Mouse (Mus musculus) liver, postnatal 0 days (tissue): Measurements from ENCODE around the gene Slc1a2.

Experiments used
- CTCF ChIP-seq: sonication (generic); IDR thresholded peaks from 2 replicates; pipeline ENCODE4 v1.5.1; 2016; ENCODE audit warnings: antibody characterized with exemption, low read depth
- EP300 ChIP-seq: IDR thresholded peaks from 2 replicates; pipeline ENCODE4 v1.6.1; 2016; ENCODE audit warnings: antibody characterized with exemption, low read depth, mild to moderate bottlenecking

DNA sequence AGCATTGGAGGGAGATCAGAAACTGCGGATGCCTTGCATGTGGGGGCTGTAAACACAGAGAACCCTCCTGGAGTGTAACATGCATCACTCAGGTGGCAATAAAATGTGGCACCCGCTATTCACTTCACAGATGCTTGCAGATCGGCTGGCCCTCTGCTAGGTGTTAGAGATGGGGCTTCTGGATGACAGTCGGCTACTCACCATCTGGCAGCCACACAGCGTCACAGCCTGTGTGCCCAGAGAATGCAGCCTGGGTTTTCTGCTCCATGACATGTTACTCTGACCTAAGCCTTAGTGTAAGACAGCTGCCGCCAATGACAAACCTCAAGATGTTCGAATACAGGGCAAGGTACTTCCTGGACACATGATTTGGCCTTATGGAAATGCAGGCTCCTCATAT, 22.9 kb downstream of the Slc1a2 start:
- no peak for TF ChIP-seq CTCF
- no peak for TF ChIP-seq EP300
